Mouse (Mus musculus) liver, postnatal 0 days (tissue): ENCODE data around the gene Prkca.

Experiments
- CTCF ChIP-seq: sonication (generic); IDR thresholded peaks from 2 replicates; pipeline ENCODE4 v1.5.1; 2016; ENCODE audit warnings: antibody characterized with exemption, low read depth
- EP300 ChIP-seq: IDR thresholded peaks from 2 replicates; pipeline ENCODE4 v1.6.1; 2016; ENCODE audit warnings: antibody characterized with exemption, low read depth, mild to moderate bottlenecking

DNA sequence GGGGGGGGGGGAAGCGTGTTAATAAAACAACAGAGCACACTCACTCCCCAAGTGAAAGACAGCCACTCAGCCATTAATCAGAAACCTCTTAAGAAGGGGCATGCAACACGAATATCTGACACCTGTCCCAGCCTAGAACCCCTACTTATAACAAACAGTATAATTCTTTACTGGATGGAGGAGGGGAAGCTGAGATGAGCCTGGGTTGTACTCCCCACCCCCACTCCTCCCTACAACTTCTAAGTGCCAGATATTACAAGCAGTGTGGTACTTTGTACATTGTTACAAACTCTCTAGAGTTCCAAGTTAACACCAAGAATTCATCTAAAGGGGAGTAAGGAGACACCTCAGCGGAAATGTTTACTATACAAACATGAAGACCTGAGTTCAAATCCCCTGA is 9.1 kb downstream of the Prkca start:
- no peak for TF ChIP-seq CTCF
- TF ChIP-seq EP300, result no peak
